In the genomic region with DNA sequence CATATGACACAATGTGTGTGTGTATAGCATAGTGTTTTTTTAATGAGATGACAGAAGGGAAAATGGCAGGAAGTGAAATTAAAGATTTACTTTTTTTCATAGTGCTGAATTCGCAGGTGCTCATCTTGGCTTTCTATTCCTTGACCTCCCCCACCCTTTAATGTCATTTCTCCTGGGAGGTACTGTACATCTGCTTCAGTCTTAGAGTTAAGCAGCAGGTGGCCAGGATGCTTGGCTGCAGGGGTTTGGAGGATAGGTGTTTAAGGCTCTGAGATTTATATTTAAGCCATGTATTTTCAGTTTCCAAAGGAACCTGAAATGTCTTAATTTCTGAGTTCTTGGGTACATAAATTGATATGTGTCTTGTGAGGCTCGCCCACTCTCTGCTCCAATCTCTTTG, we compare ENCODE assay signal across 7 mouse cellular contexts.
"Had no signal": no experiment of that assay in that cellular context is flagged by ENCODE, and none has a peak within 500 bp of the region (broad histone marks: within the 10 kb centered on the region; RNA-seq: fewer than 3 reads in every experiment).

No protein-coding gene starts in this region.

- DNase-seq: lung, adult 18-20 months; lung, embryonic 14.5 days; lung, postnatal 10 days; right cerebral cortex, postnatal 14 days; thymus, adult 18-20 months; thymus, postnatal 14 days; thymus, postnatal 36 days had no signal
